Mouse (Mus musculus) forelimb bud, embryonic 11.5 days (tissue): ENCODE measurements around the gene Tmem189.
A peak's percentile ranks its signal among the peaks of the same experiment; 100 is the strongest.

Source experiments
- DNase-seq: peaks from one replicate; pipeline ENCODE4 v3.0.0-alpha.2; 2012; ENCODE audit warnings: low read depth, low spot score

Gene Tmem189

GRCm38 (mm10) chr2:167701472-167701871 is 11.8 kb upstream of the Tmem189 start:
- DNase-seq: no peak

- DNase-seq: no peak
These were observed 10.4 kb upstream of the Tmem189 start for GRCm38 (mm10) chr2:167700018-167700417.

GRCm38 (mm10) chr2:167697902-167698301 is 8.3 kb upstream of the Tmem189 start:
- no peak for DNase-seq

GRCm38 (mm10) chr2:167696143-167696542 is 6.5 kb upstream of the Tmem189 start:
- no peak for DNase-seq

GRCm38 (mm10) chr2:167695491-167695890 is 5.9 kb upstream of the Tmem189 start:
- DNase-seq: no peak

- no peak for DNase-seq
These were observed 5.3 kb upstream of the Tmem189 start for GRCm38 (mm10) chr2:167694963-167695362.

- no peak for DNase-seq
These were observed 4.6 kb upstream of the Tmem189 start for GRCm38 (mm10) chr2:167694244-167694643.

GRCm38 (mm10) chr2:167693540-167693939 is 3.9 kb upstream of the Tmem189 start:
- no peak for DNase-seq

GRCm38 (mm10) chr2:167692831-167693230 is 3.2 kb upstream of the Tmem189 start:
- no peak for DNase-seq

GRCm38 (mm10) chr2:167691871-167692661 is 2.4 kb upstream of the Tmem189 start:
- no peak for DNase-seq

GRCm38 (mm10) chr2:167691410-167691809 is 1.8 kb upstream of the Tmem189 start:
- DNase-seq: no peak

GRCm38 (mm10) chr2:167690962-167691311 is 1.3 kb upstream of the Tmem189 start:
- no peak for DNase-seq

GRCm38 (mm10) chr2:167690219-167690961 is 768 bp upstream of the Tmem189 start:
- no peak for DNase-seq

GRCm38 (mm10) chr2:167688498-167689451 is 847 bp downstream of the Tmem189 start, which contains the start of gene Cebpb:
Gene Cebpb (plus strand): TSS chr2:167688915.
- no peak for DNase-seq

GRCm38 (mm10) chr2:167688126-167688497 is 1.5 kb downstream of the Tmem189 start:
- no peak for DNase-seq

- no peak for DNase-seq
These were observed 1.9 kb downstream of the Tmem189 start for GRCm38 (mm10) chr2:167687651-167688101.

GRCm38 (mm10) chr2:167687250-167687586 is 2.4 kb downstream of the Tmem189 start:
- no peak for DNase-seq

- DNase-seq: no peak
These were observed 3.0 kb downstream of the Tmem189 start for GRCm38 (mm10) chr2:167686382-167687249.

GRCm38 (mm10) chr2:167685865-167686264 is 3.8 kb downstream of the Tmem189 start:
- no peak for DNase-seq

- peak; percentile 90 for DNase-seq
These were observed 4.5 kb downstream of the Tmem189 start for GRCm38 (mm10) chr2:167685137-167685536.

- DNase-seq: no peak
These were observed 5.9 kb downstream of the Tmem189 start for GRCm38 (mm10) chr2:167683721-167684120.
